Mouse (Mus musculus): ENCODE data around the gene Rubcn. TPM values are rescaled to one million over a fixed set of nuclear protein-coding genes. Genes with fewer than 3 reads are reported as not detected.

Gene Rubcn
- polyA plus RNA-seq, 1 experiment from 2014 or later = 17.6 TPM

GRCm38 (mm10) chr16:32858771-32859636 is 18.6 kb downstream of the Rubcn start:
- Histone ChIP-seq H3K27ac (no peak overlapping the region), H3K4me1 (no peaks in the 10 kb centered on the region), H3K27me3 (ENCODE audit: low read depth, poor library complexity, severe bottlenecking) (no peaks in the 10 kb centered on the region), H3K36me3 (peaks cover 23% of the 10 kb centered on the region), H3K4me3 (no peak overlapping the region), H3K9me3 (replicated peaks) (no peaks in the 10 kb centered on the region)
- 83% methylated on average over 12 of the region's 12 CpGs for WGBS
- DNase-seq (ENCODE audit: low spot score) = no peak

GRCm38 (mm10) chr16:32858356-32858755 is 19.2 kb downstream of the Rubcn start:
- Histone ChIP-seq H3K4me3 (no peak overlapping the region), H3K27ac (no peak overlapping the region), H3K9me3 (replicated peaks) (no peaks in the 10 kb centered on the region), H3K27me3 (ENCODE audit: low read depth, poor library complexity, severe bottlenecking) (no peaks in the 10 kb centered on the region), H3K4me1 (no peaks in the 10 kb centered on the region), H3K36me3 (peaks cover 23% of the 10 kb centered on the region)
- 76% methylated on average over 4 of the region's 4 CpGs for WGBS
- DNase-seq (ENCODE audit: low spot score) = no peak

- peaks cover 27% of the 10 kb centered on the region for H3K36me3 ChIP-seq
- DNase-seq (ENCODE audit: low spot score) = no peak
- no peaks in the 10 kb centered on the region for H3K9me3 ChIP-seq (replicated peaks)
- WGBS = 85% methylated on average over 3 of the region's 3 CpGs
- no peak overlapping the region for H3K4me3 ChIP-seq
- no peaks in the 10 kb centered on the region for H3K27me3 ChIP-seq (ENCODE audit: low read depth, poor library complexity, severe bottlenecking)
- H3K27ac ChIP-seq = no peak overlapping the region
- no peaks in the 10 kb centered on the region for H3K4me1 ChIP-seq
Measured at GRCm38 (mm10) chr16:32856751-32857150, 20.8 kb downstream of the Rubcn start.

- WGBS = 87% methylated on average over 2 of the region's 2 CpGs
- Histone ChIP-seq H3K4me1 (no peaks in the 10 kb centered on the region), H3K27me3 (ENCODE audit: low read depth, poor library complexity, severe bottlenecking) (no peaks in the 10 kb centered on the region), H3K27ac (no peak overlapping the region), H3K4me3 (no peak overlapping the region), H3K9me3 (replicated peaks) (no peaks in the 10 kb centered on the region), H3K36me3 (peaks cover 29% of the 10 kb centered on the region)
- no peak for DNase-seq (ENCODE audit: low spot score)
Measured at GRCm38 (mm10) chr16:32854050-32854571, 23.5 kb downstream of the Rubcn start.

GRCm38 (mm10) chr16:32853492-32854049 is 24.0 kb downstream of the Rubcn start:
- no peak for DNase-seq (ENCODE audit: low spot score)
- H3K27ac ChIP-seq = no peak overlapping the region
- WGBS = 83% methylated on average over 13 of the region's 13 CpGs
- no peak overlapping the region for H3K4me3 ChIP-seq
- H3K36me3 ChIP-seq = peaks cover 34% of the 10 kb centered on the region
- H3K9me3 ChIP-seq (replicated peaks) = no peaks in the 10 kb centered on the region
- no peaks in the 10 kb centered on the region for H3K27me3 ChIP-seq (ENCODE audit: low read depth, poor library complexity, severe bottlenecking)
- H3K4me1 ChIP-seq = no peaks in the 10 kb centered on the region

GRCm38 (mm10) chr16:32849042-32849830 is 28.3 kb downstream of the Rubcn start:
- H3K4me3 ChIP-seq = no peak overlapping the region
- peaks cover 58% of the 10 kb centered on the region for H3K36me3 ChIP-seq
- H3K27me3 ChIP-seq (ENCODE audit: low read depth, poor library complexity, severe bottlenecking) = no peaks in the 10 kb centered on the region
- no peak for DNase-seq (ENCODE audit: low spot score)
- no peaks in the 10 kb centered on the region for H3K9me3 ChIP-seq (replicated peaks)
- no peaks in the 10 kb centered on the region for H3K4me1 ChIP-seq
- H3K27ac ChIP-seq = no peak overlapping the region
- WGBS = 95% methylated on average over 11 of the region's 11 CpGs

- Histone ChIP-seq H3K4me1 (no peaks in the 10 kb centered on the region), H3K27ac (no peak overlapping the region), H3K9me3 (replicated peaks) (no peaks in the 10 kb centered on the region), H3K27me3 (ENCODE audit: low read depth, poor library complexity, severe bottlenecking) (no peaks in the 10 kb centered on the region), H3K4me3 (no peak overlapping the region), H3K36me3 (peaks cover 66% of the 10 kb centered on the region)
- DNase-seq (ENCODE audit: low spot score) = no peak
- 95% methylated on average over 11 of the region's 11 CpGs for WGBS
Measured at GRCm38 (mm10) chr16:32847103-32847502, 30.5 kb downstream of the Rubcn start.

- no peak overlapping the region for H3K4me3 ChIP-seq
- no peaks in the 10 kb centered on the region for H3K27me3 ChIP-seq (ENCODE audit: low read depth, poor library complexity, severe bottlenecking)
- no peaks in the 10 kb centered on the region for H3K9me3 ChIP-seq (replicated peaks)
- 92% methylated on average over 4 of the region's 4 CpGs for WGBS
- H3K36me3 ChIP-seq = peaks cover 53% of the 10 kb centered on the region
- DNase-seq (ENCODE audit: low spot score) = no peak
- H3K4me1 ChIP-seq = 0 out of 2 replicates have a peak, but pooled peaks cover 3% of the 10 kb centered on the region
- H3K27ac ChIP-seq = no peak overlapping the region
Measured at GRCm38 (mm10) chr16:32831501-32831900, 46.1 kb downstream of the Rubcn start.

GRCm38 (mm10) chr16:32829104-32829503 is 48.5 kb downstream of the Rubcn start:
- H3K27me3 ChIP-seq (ENCODE audit: low read depth, poor library complexity, severe bottlenecking) = no peaks in the 10 kb centered on the region
- no peak for DNase-seq (ENCODE audit: low spot score)
- peaks cover 58% of the 10 kb centered on the region for H3K36me3 ChIP-seq
- no peaks in the 10 kb centered on the region for H3K9me3 ChIP-seq (replicated peaks)
- H3K4me1 ChIP-seq = 0 out of 2 replicates have a peak, but pooled peaks cover 3% of the 10 kb centered on the region
- 93% methylated on average over 11 of the region's 11 CpGs for WGBS
- H3K27ac ChIP-seq = no peak overlapping the region
- H3K4me3 ChIP-seq = no peak overlapping the region

- WGBS = 97% methylated on average over 11 of the region's 11 CpGs
- 0 out of 2 replicates have a peak, but pooled peaks cover 4% of the 10 kb centered on the region for H3K4me1 ChIP-seq
- no peaks in the 10 kb centered on the region for H3K27me3 ChIP-seq (ENCODE audit: low read depth, poor library complexity, severe bottlenecking)
- H3K27ac ChIP-seq = no peak overlapping the region
- no peak for DNase-seq (ENCODE audit: low spot score)
- no peak overlapping the region for H3K4me3 ChIP-seq
- H3K9me3 ChIP-seq (replicated peaks) = no peaks in the 10 kb centered on the region
- H3K36me3 ChIP-seq = peaks cover 73% of the 10 kb centered on the region
Measured at GRCm38 (mm10) chr16:32826521-32826920, 51.0 kb downstream of the Rubcn start.

GRCm38 (mm10) chr16:32825380-32825779 is 52.2 kb downstream of the Rubcn start:
- no peak for DNase-seq (ENCODE audit: low spot score)
- 78% methylated on average over 12 of the region's 12 CpGs for WGBS

GRCm38 (mm10) chr16:32824061-32824460 is 53.5 kb downstream of the Rubcn start:
- no peak for DNase-seq (ENCODE audit: low spot score)
- no peak overlapping the region for H3K27ac ChIP-seq
- H3K36me3 ChIP-seq = peaks cover 72% of the 10 kb centered on the region
- H3K27me3 ChIP-seq (ENCODE audit: low read depth, poor library complexity, severe bottlenecking) = no peaks in the 10 kb centered on the region
- WGBS = 94% methylated on average over 13 of the region's 13 CpGs
- H3K4me3 ChIP-seq = no peak overlapping the region
- 0 out of 2 replicates have a peak, but pooled peaks cover 4% of the 10 kb centered on the region for H3K4me1 ChIP-seq
- H3K9me3 ChIP-seq (replicated peaks) = no peaks in the 10 kb centered on the region

More at GRCm38 (mm10) chr16:32825380-32825779, 52.2 kb downstream of the Rubcn start:
- 0 out of 2 replicates have a peak, but pooled peaks cover 4% of the 10 kb centered on the region for H3K4me1 ChIP-seq
- no peak overlapping the region for H3K4me3 ChIP-seq
- no peaks in the 10 kb centered on the region for H3K9me3 ChIP-seq (replicated peaks)
- no peaks in the 10 kb centered on the region for H3K27me3 ChIP-seq (ENCODE audit: low read depth, poor library complexity, severe bottlenecking)
- H3K27ac ChIP-seq = no peak overlapping the region
- peaks cover 73% of the 10 kb centered on the region for H3K36me3 ChIP-seq
